Mouse (Mus musculus): ENCODE results near the gene Blnk. TPM values are rescaled to one million over a fixed set of nuclear protein-coding genes. Genes with fewer than 3 reads are reported as not detected.

The Blnk gene
- polyA plus RNA-seq, 1 experiment from 2014 or later, result 5.4 TPM

DNA sequence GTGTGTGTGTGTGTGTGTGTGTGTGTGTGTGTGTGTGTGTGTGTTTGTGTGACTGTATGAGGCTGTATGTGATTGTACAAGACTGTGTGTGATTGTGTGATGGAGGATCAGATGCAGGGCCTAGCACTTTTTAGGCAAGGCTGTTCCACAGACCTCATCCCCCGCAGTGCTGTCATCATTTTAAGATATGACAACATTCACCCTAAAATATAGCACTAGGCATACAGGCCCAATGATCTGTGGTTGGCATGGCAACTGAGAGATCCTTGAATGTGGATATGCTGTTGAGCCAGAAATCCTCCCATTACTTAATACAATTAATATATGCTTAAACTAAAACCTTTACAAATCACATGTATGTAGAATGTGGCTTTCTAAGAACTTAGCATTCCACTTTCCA lies 9.8 kb downstream of the Blnk start:
- no peaks in the 10 kb centered on the region for H3K4me1 ChIP-seq
- no peaks in the 10 kb centered on the region for H3K27me3 ChIP-seq
- no peak overlapping the region for H3K4me2 ChIP-seq
- no peaks in the 10 kb centered on the region for H3K36me3 ChIP-seq
- no peak for ATAC-seq (ENCODE audit: insufficient number of reproducible peaks, low FRiP score, low TSS enrichment, low read depth)
- no peak overlapping the region for H3K4me3 ChIP-seq
- H3K27ac ChIP-seq, result no peak overlapping the region
- WGBS, result 94% methylated on average over 1 of the region's 1 CpGs
- H3K9ac ChIP-seq, result no peak overlapping the region
- H3K9me3 ChIP-seq, result no peaks in the 10 kb centered on the region

DNA sequence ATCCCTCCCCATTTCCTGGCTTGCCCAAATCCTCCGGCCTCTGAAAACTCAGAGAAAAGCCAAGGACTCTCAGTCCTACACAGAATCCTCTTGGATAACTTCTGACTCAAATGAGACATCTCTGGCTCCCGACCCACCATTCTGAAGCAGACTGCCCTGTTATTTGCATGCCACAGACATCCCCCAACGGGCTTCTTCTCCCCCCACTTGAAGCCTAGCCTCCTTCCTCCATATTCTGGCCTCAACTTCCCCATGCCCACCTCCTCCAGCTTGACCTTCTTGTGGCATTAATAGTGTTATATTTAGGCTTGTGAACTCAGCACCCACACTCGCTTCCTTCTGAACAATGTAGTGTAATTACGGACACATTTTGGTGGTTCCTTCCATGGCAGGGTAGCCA lies 13.7 kb downstream of the Blnk start:
- H3K9ac ChIP-seq, result no peak overlapping the region
- no peak overlapping the region for H3K27ac ChIP-seq
- no peaks in the 10 kb centered on the region for H3K4me1 ChIP-seq
- ATAC-seq (ENCODE audit: insufficient number of reproducible peaks, low FRiP score, low TSS enrichment, low read depth), result no peak
- H3K4me3 ChIP-seq, result no peak overlapping the region
- H3K4me2 ChIP-seq, result no peak overlapping the region
- no peaks in the 10 kb centered on the region for H3K27me3 ChIP-seq
- WGBS, result 74% methylated on average over 5 of the region's 5 CpGs
- no peaks in the 10 kb centered on the region for H3K9me3 ChIP-seq
- no peaks in the 10 kb centered on the region for H3K36me3 ChIP-seq

DNA sequence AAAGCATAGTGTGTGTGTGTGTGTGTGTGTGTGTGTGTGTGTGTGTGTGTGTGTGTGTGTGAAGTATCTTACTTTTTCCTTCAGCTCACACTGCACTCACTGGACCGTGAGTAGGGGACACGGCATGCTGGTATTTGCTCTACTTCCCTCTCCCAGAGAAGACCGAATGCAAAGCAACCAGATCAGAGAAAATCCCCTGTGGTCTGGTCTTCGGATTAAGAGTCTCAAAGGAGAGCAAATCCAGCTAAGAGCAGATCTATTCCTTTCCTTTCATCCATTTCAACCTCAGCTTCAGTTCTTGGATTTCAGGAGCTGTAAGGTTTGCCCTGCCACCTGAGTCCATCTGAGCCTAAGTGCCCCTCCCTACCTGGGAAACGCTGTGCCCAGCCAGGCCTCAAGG lies 16.3 kb downstream of the Blnk start:
- Histone ChIP-seq H3K36me3 (no peaks in the 10 kb centered on the region), H3K9ac (no peak overlapping the region), H3K27me3 (no peaks in the 10 kb centered on the region), H3K9me3 (no peaks in the 10 kb centered on the region), H3K27ac (no peak overlapping the region), H3K4me2 (no peak overlapping the region), H3K4me3 (no peak overlapping the region), H3K4me1 (no peaks in the 10 kb centered on the region)
- no peak for ATAC-seq (ENCODE audit: insufficient number of reproducible peaks, low FRiP score, low TSS enrichment, low read depth)
- WGBS, result 55% methylated on average over 5 of the region's 5 CpGs

DNA sequence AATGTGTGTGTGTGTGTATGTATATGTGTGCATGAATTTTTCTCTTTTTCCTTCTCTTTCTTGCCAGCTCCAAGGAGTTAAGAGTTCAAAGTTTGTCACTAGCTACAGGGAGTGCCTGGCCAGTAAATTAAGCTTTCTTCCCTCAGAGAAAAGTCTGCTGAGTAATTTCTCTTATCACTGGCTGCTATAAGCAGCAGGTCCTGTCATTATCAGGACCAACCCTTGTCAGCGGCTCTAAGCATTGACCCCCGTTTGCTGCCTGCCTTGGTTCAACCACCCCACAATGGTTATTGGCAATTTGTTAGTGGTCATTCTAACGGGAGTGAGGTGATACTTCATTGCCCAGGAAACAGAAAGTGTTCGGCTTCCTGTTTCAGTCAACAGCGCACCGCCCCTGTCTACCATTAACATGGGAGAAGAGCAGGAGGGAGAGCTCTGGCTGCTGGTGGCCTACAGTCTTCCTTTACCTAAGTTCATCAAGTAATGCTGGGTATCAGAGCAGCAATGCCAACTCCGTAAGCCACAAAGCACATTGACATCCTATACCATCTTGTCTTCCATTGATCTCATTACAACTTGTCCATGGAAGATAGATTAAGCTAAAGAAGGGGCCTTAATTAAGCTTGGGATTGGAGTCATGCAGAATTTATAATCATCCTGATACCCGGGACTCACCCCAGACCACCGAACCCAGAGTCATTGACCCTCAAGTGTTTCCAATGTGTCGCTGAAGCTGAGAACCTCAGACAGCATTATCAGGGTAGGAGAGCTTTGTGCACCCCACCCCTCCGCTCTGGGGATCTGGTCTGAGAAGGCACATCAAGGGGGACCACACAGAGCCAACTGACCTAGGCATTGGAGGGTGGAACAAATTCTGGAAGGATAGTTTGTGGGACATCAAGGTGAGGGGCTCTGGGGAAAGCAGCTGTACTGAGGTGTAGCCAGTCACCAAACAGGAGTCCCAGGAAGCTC lies 17.1 kb downstream of the Blnk start:
- Histone ChIP-seq H3K36me3 (no peaks in the 10 kb centered on the region), H3K4me2 (no peak overlapping the region), H3K9me3 (no peaks in the 10 kb centered on the region), H3K9ac (no peak overlapping the region), H3K27ac (no peak overlapping the region), H3K4me1 (no peaks in the 10 kb centered on the region), H3K27me3 (no peaks in the 10 kb centered on the region), H3K4me3 (no peak overlapping the region)
- 77% methylated on average over 11 of the region's 11 CpGs for WGBS
- no peak for ATAC-seq (ENCODE audit: insufficient number of reproducible peaks, low FRiP score, low TSS enrichment, low read depth)

DNA sequence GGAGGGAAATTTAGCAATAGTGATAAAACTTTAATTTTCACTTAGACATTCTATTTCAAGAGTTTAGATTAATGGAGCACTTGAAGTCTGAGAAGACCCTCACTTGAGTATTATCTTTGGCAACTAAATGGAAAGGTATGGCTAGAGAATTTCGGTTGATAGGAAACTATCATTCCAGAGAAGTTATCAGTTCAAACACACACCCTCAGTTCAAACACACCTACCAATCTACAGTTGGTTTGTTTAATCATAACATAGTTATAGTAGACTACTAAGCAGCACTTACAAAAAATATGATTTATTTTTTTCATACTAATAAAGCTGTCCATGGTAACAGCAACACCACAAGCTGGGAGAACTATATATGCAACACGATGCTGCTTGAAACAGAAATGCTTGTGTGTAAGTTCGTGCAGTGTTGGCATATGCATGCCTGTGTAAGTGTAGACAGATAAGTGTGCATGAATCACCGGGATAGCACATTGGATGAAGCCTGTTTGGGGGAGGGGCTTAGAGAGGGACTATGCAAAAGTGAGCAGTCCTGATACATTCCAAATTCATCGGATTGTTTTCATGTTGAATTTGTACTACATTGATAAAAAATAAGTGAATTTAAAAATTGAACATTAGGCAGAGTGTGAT lies 22.9 kb downstream of the Blnk start:
- WGBS, result 86% methylated on average over 5 of the region's 5 CpGs
- Histone ChIP-seq H3K9ac (no peak overlapping the region), H3K4me2 (no peak overlapping the region), H3K36me3 (no peaks in the 10 kb centered on the region), H3K27ac (no peak overlapping the region), H3K9me3 (no peaks in the 10 kb centered on the region), H3K4me3 (no peak overlapping the region), H3K27me3 (no peaks in the 10 kb centered on the region), H3K4me1 (no peaks in the 10 kb centered on the region)
- no peak for ATAC-seq (ENCODE audit: insufficient number of reproducible peaks, low FRiP score, low TSS enrichment, low read depth)

DNA sequence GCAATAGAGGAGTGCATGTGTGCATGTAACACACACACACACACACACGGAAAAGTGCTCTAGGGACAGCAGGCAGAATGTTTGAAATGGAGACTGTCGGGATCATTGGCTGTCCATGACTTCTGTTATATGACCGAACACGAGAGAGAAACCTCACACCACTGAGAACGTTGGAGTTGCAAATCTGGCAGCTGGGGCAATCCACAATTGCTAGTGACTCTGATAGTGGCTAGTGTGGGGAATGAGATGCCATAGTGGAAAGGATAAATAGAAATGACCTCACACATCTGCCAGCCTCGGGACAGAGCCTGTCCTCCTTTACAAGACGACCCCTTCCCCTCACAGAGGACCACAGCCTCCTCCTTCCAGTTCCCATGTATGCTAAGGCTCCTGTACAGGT lies 23.6 kb downstream of the Blnk start:
- ATAC-seq (ENCODE audit: insufficient number of reproducible peaks, low FRiP score, low TSS enrichment, low read depth), result no peak
- no peaks in the 10 kb centered on the region for H3K4me1 ChIP-seq
- H3K4me3 ChIP-seq, result no peak overlapping the region
- H3K27ac ChIP-seq, result no peak overlapping the region
- H3K9ac ChIP-seq, result no peak overlapping the region
- no peak overlapping the region for H3K4me2 ChIP-seq
- no peaks in the 10 kb centered on the region for H3K36me3 ChIP-seq
- no peaks in the 10 kb centered on the region for H3K27me3 ChIP-seq
- 69% methylated on average over 7 of the region's 7 CpGs for WGBS
- no peaks in the 10 kb centered on the region for H3K9me3 ChIP-seq

DNA sequence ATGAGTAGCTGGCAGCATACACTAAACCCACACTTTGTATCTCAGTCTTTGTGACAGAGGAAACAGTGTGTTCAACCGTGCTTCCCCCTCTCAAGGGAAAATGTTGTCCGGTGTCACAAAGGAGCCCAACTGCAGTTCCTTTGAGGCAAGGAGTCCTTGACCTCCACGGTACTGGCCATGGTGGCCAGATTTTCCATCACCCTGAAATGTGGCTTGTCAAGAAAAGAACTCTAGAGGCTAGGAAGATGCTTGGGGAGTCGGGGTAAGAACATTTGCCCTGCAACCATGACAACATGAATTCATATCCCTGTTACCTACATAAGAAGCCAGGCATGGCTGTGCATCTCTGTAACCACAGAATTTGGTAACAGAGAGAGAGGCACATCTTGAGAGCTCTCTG lies 24.0 kb downstream of the Blnk start:
- Histone ChIP-seq H3K4me2 (no peak overlapping the region), H3K27me3 (no peaks in the 10 kb centered on the region), H3K36me3 (no peaks in the 10 kb centered on the region), H3K4me3 (no peak overlapping the region), H3K27ac (no peak overlapping the region), H3K4me1 (peaks cover 3% of the 10 kb centered on the region; the same call in 1 of the 2 replicates), H3K9ac (no peak overlapping the region), H3K9me3 (no peaks in the 10 kb centered on the region)
- ATAC-seq (ENCODE audit: insufficient number of reproducible peaks, low FRiP score, low TSS enrichment, low read depth), result no peak
- WGBS, result 72% methylated on average over 4 of the region's 4 CpGs

DNA sequence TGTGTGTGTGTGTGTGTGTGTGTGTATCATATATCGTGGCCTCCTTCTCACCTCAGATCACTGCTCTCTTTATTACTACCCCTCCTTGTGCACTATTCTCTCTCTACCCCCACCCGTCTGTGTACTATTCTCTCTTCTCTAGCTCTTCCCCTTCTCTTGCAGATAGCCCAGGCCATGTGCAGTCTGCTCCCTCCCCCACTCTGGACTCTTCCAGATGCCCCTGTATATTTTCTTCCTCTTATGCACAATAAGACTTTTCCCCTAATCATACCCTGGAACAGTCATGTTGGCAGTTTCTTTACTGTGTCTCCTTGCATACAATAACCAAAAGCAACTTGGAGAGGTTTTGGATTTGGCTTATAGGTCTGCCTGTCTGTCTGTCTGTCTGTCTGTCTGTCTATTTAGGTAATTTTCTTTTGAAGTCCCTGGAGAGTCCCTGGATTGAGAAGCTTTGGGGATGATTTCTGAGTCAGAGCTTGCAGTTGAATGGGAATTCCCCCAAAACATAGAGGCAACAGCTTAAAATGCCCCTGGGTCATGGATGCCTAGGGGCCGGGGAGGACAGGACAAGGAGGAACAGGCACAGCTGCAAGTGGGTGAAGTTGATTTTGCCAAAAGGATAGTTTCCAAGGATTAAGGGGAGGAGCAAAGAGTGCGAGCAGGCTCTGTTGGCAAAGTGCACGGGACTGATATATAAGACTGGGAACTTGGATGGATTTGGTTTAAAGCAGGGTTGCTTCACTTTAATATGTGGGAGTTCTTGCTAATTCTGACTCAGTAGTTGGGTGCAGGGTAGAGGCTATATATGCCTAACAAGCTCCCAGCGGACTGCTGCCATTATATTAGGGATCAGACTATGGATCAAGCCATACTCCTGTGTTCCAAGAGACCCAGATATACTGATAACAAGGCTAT lies 29.1 kb downstream of the Blnk start:
- ATAC-seq (ENCODE audit: insufficient number of reproducible peaks, low FRiP score, low TSS enrichment, low read depth), result no peak
- Histone ChIP-seq H3K27ac (no peak overlapping the region), H3K9me3 (no peaks in the 10 kb centered on the region), H3K36me3 (no peaks in the 10 kb centered on the region), H3K9ac (no peak overlapping the region), H3K4me1 (peaks cover 13% of the 10 kb centered on the region; the same call in 1 of the 2 replicates), H3K4me2 (no peak overlapping the region), H3K27me3 (no peaks in the 10 kb centered on the region), H3K4me3 (no peak overlapping the region)
- 64% methylated on average over 6 of the region's 6 CpGs for WGBS

DNA sequence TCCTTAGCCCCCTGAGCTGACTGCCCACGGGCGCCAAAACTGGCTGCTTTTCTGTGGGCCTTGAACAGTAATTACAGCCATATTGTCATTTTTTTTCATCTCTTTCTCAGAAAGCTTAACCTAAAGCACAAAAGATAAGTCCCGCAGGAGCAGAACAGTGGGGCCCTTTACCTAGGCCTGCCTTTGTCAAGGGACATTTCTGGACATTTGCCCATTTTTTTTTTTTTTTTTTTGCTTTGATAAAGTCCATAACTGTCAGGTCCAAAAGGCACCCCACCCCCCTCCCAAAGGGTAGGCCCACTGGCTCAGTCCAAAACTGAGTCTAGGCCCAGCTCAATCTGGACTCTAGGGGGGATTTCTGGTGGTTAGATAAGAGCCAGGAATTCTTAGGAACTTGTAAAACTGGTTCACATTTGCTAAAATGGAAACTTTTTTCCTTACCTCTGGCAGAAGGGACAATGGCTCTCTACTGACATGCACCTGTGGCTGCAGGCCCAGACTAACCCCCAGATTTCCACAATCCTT lies 29.9 kb downstream of the Blnk start:
- Histone ChIP-seq H3K36me3 (no peaks in the 10 kb centered on the region), H3K9ac (no peak overlapping the region), H3K27ac (no peak overlapping the region), H3K4me3 (no peak overlapping the region), H3K27me3 (no peaks in the 10 kb centered on the region), H3K9me3 (no peaks in the 10 kb centered on the region), H3K4me1 (peaks cover 13% of the 10 kb centered on the region; the same call in 1 of the 2 replicates), H3K4me2 (no peak overlapping the region)
- ATAC-seq (ENCODE audit: insufficient number of reproducible peaks, low FRiP score, low TSS enrichment, low read depth), result no peak
- WGBS, result 66% methylated on average over 3 of the region's 3 CpGs

DNA sequence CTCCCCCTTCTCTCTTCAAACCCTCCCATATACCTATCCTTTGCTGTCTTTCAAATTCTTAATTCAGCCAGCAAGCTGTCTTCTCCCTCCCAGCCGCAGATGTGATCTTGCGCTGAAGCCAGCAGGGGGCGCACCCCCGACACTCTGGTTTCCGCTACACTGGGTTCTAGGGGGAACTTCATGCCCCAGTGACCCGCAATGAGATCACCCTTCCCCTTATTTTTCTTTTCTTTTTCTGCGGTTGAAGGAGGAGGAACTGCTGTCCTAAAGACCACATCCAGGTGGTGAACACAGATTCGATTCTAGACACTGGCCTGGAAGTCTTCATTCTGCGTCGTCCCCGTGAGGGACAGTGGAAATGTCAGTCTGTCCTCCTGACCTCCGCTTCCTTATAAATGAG lies 31.3 kb downstream of the Blnk start:
- no peak overlapping the region for H3K27ac ChIP-seq
- H3K4me3 ChIP-seq, result no peak overlapping the region
- H3K9ac ChIP-seq, result no peak overlapping the region
- no peak overlapping the region for H3K4me2 ChIP-seq
- WGBS, result 46% methylated on average over 12 of the region's 12 CpGs
- no peaks in the 10 kb centered on the region for H3K36me3 ChIP-seq
- H3K4me1 ChIP-seq, result peaks cover 13% of the 10 kb centered on the region; the same call in 1 of the 2 replicates
- H3K9me3 ChIP-seq, result no peaks in the 10 kb centered on the region
- no peaks in the 10 kb centered on the region for H3K27me3 ChIP-seq
- ATAC-seq (ENCODE audit: insufficient number of reproducible peaks, low FRiP score, low TSS enrichment, low read depth), result no peak

DNA sequence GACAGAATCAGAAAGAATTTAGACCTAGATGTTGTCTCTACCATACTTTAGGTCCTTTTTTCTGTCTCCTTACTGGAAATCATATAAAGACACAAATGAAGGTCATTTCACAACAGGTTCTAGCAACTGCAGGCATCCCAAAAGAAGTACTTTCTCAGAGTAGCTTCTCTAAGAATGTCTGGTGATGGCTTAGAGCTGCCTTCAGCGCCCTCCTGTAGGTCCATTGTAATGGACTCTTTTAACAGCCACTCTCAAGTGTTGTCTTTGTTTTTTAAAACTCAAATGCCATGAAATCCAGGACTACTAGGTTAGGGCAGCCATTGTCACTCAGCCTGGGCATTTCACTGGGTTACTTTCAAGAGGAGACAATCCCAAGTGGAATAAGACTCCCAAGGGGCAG lies 35.4 kb downstream of the Blnk start:
- WGBS, result 47% methylated on average over 1 of the region's 1 CpGs
- Histone ChIP-seq H3K4me1 (no peaks in the 10 kb centered on the region), H3K4me2 (no peak overlapping the region), H3K36me3 (no peaks in the 10 kb centered on the region), H3K9me3 (no peaks in the 10 kb centered on the region), H3K27ac (no peak overlapping the region), H3K4me3 (no peak overlapping the region), H3K9ac (no peak overlapping the region), H3K27me3 (no peaks in the 10 kb centered on the region)
- no peak for ATAC-seq (ENCODE audit: insufficient number of reproducible peaks, low FRiP score, low TSS enrichment, low read depth)
